Mouse (Mus musculus): ENCODE measurements around the gene Nacc2. TPM values are rescaled to one million over a fixed set of nuclear protein-coding genes. Genes with fewer than 3 reads are reported as not detected.

The Nacc2 gene
- polyA plus RNA-seq, 1 experiment from 2014 or later, result 8.2 TPM

DNA sequence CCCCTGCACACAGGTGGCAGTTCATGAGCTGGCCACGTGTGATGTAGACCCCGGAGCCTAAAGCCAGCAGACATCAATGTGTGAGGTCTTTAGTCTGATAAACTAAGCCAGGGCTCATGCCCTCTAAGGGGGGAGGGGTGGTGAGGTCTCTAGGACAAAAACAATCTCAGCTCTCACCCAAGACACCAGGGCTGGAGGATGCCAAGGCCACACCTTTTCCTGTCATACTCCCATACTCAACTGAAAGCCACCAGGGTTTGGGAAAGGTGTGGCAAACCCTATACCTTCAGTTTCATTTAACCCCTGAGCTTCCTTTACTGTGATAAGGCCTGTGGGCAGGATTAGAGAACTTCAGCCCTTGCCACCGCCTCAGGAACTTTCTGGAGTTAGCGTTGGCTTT, 60.8 kb downstream of the Nacc2 start:
- no peaks in the 10 kb centered on the region for H3K9me3 ChIP-seq (ENCODE audit: control insufficient read depth, low read length)
- H3K27me3 ChIP-seq (ENCODE audit: control insufficient read depth, insufficient read depth, low read length), result no peaks in the 10 kb centered on the region
- no peak overlapping the region for H3K4me2 ChIP-seq (ENCODE audit: low read length)
- ATAC-seq (ENCODE audit: low FRiP score, low TSS enrichment) (no peak), DNase-seq (no peak)
- peaks cover 6% of the 10 kb centered on the region; the same call in 1 of the 2 replicates for H3K36me3 ChIP-seq (ENCODE audit: control insufficient read depth, insufficient read depth, low read length)
- H3K27ac ChIP-seq (replicated peaks; ENCODE audit: low read depth, low read length), result no peak overlapping the region
- H3K4me3 ChIP-seq (replicated peaks; ENCODE audit: low read depth, low read length), result no peak overlapping the region
- H3K9ac ChIP-seq (replicated peaks; ENCODE audit: low read length), result no peak overlapping the region
- WGBS, result 81% methylated on average over 4 of the region's 4 CpGs
- H3K4me1 ChIP-seq (ENCODE audit: control insufficient read depth, insufficient read depth, low read length), result 0 out of 2 replicates have a peak, but pooled peaks cover 13% of the 10 kb centered on the region

DNA sequence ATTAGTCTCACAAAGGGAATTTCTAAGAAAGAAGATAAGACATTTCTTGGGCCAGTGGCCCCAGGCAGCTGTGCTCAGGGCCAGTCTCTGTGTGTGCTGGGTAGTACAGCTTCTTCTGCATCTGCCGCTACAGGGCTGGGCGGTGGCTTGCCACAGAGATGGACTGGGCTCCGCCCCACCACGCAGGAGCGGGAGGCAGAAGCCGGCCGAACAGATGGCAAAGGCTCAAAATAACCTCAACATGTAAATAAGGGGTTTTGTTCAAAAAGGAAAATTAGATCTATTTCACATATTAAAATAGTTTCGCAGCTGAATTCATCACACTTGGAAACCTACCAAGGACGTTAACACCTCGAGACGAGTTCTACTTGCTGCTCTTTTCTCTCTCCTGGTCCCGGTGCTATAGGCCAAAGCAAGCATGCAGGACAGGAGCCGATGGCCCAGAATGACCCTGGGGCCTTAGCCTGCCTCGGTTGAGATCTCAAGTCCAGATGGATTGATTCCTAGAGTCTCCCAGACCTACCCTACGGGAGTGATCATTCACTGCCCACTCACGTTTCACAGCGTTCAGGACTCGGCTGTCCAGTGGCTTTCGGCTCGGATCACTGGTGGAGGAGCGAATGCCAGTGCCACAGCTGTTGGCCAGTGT, 61.9 kb downstream of the Nacc2 start:
- DNase-seq (no peak), ATAC-seq (ENCODE audit: low FRiP score, low TSS enrichment) (no peak)
- Histone ChIP-seq H3K4me3 (replicated peaks; ENCODE audit: low read depth, low read length) (no peak overlapping the region), H3K9ac (replicated peaks; ENCODE audit: low read length) (no peak overlapping the region), H3K36me3 (ENCODE audit: control insufficient read depth, insufficient read depth, low read length) (peaks cover 6% of the 10 kb centered on the region; the same call in 1 of the 2 replicates), H3K4me1 (ENCODE audit: control insufficient read depth, insufficient read depth, low read length) (0 out of 2 replicates have a peak, but pooled peaks cover 6% of the 10 kb centered on the region), H3K27me3 (ENCODE audit: control insufficient read depth, insufficient read depth, low read length) (no peaks in the 10 kb centered on the region), H3K27ac (replicated peaks; ENCODE audit: low read depth, low read length) (no peak overlapping the region), H3K9me3 (ENCODE audit: control insufficient read depth, low read length) (no peaks in the 10 kb centered on the region), H3K4me2 (ENCODE audit: low read length) (no peak overlapping the region)
- WGBS, result 72% methylated on average over 21 of the region's 21 CpGs

DNA sequence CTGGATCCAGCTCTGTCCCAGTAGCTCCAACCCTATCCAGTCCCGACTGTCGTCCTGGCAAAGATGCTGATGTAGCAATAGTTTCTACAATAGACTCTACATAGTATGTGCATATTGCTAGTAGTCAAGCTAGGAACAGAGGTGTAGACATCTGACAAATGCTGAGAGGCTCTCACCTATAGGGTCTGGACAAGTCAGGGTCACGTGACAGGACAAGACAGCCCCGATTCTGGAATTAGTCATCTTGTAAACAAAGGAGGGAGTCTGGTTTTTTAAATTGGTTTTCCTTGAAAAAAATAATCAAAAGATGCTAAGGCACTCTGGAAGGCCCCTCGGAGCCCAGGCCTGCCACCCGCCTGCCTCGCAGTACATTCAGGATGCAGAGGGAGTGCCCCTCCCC, 66.0 kb downstream of the Nacc2 start:
- Histone ChIP-seq H3K4me1 (ENCODE audit: control insufficient read depth, insufficient read depth, low read length) (no peaks in the 10 kb centered on the region), H3K27me3 (ENCODE audit: control insufficient read depth, insufficient read depth, low read length) (no peaks in the 10 kb centered on the region), H3K27ac (replicated peaks; ENCODE audit: low read depth, low read length) (no peak overlapping the region), H3K9me3 (ENCODE audit: control insufficient read depth, low read length) (no peaks in the 10 kb centered on the region), H3K9ac (replicated peaks; ENCODE audit: low read length) (no peak overlapping the region), H3K4me2 (ENCODE audit: low read length) (no peak overlapping the region), H3K4me3 (replicated peaks; ENCODE audit: low read depth, low read length) (no peak overlapping the region), H3K36me3 (ENCODE audit: control insufficient read depth, insufficient read depth, low read length) (peaks cover 6% of the 10 kb centered on the region; the same call in 1 of the 2 replicates)
- DNase-seq, result no peak
- 88% methylated on average over 7 of the region's 7 CpGs for WGBS
- no peak for ATAC-seq (ENCODE audit: low FRiP score, low TSS enrichment)

DNA sequence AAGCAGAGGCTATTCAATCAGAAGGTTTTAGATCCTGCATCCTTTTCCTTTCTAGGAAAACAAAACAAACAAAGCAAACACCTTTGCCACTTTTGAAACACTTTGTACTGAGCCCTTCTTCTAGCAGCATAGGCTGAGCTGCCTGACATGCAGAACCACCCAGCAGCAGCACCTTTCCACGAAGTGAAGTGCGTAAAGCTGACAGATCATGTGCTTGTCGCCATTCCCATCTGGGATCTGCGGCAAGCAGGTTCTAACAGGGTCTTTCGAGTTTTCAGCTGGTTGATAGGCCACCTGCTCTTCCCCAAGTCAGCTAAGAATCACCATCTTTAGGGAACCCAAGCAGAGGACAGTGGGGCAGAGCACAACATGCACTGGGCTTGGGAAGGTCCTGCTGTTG, 66.8 kb downstream of the Nacc2 start:
- Histone ChIP-seq H3K36me3 (ENCODE audit: control insufficient read depth, insufficient read depth, low read length) (peaks cover 6% of the 10 kb centered on the region; the same call in 1 of the 2 replicates), H3K4me1 (ENCODE audit: control insufficient read depth, insufficient read depth, low read length) (no peaks in the 10 kb centered on the region), H3K4me2 (ENCODE audit: low read length) (no peak overlapping the region), H3K9ac (replicated peaks; ENCODE audit: low read length) (no peak overlapping the region), H3K27ac (replicated peaks; ENCODE audit: low read depth, low read length) (no peak overlapping the region), H3K27me3 (ENCODE audit: control insufficient read depth, insufficient read depth, low read length) (no peaks in the 10 kb centered on the region), H3K9me3 (ENCODE audit: control insufficient read depth, low read length) (no peaks in the 10 kb centered on the region), H3K4me3 (replicated peaks; ENCODE audit: low read depth, low read length) (no peak overlapping the region)
- WGBS, result 79% methylated on average over 5 of the region's 5 CpGs
- ATAC-seq (ENCODE audit: low FRiP score, low TSS enrichment) (no peak), DNase-seq (no peak)

GRCm38 (mm10) chr2:26055747-26056102, 67.3 kb downstream of the Nacc2 start:
- Histone ChIP-seq H3K9me3 (ENCODE audit: control insufficient read depth, low read length) (no peaks in the 10 kb centered on the region), H3K27me3 (ENCODE audit: control insufficient read depth, insufficient read depth, low read length) (no peaks in the 10 kb centered on the region), H3K4me2 (ENCODE audit: low read length) (no peak overlapping the region), H3K36me3 (ENCODE audit: control insufficient read depth, insufficient read depth, low read length) (peaks cover 6% of the 10 kb centered on the region; the same call in 1 of the 2 replicates), H3K4me1 (ENCODE audit: control insufficient read depth, insufficient read depth, low read length) (no peaks in the 10 kb centered on the region), H3K4me3 (replicated peaks; ENCODE audit: low read depth, low read length) (no peak overlapping the region), H3K27ac (replicated peaks; ENCODE audit: low read depth, low read length) (no peak overlapping the region), H3K9ac (replicated peaks; ENCODE audit: low read length) (no peak overlapping the region)
- no peak for ATAC-seq (ENCODE audit: low FRiP score, low TSS enrichment)
- 56% methylated on average over 2 of the region's 2 CpGs for WGBS
- DNase-seq, result no peak

DNA sequence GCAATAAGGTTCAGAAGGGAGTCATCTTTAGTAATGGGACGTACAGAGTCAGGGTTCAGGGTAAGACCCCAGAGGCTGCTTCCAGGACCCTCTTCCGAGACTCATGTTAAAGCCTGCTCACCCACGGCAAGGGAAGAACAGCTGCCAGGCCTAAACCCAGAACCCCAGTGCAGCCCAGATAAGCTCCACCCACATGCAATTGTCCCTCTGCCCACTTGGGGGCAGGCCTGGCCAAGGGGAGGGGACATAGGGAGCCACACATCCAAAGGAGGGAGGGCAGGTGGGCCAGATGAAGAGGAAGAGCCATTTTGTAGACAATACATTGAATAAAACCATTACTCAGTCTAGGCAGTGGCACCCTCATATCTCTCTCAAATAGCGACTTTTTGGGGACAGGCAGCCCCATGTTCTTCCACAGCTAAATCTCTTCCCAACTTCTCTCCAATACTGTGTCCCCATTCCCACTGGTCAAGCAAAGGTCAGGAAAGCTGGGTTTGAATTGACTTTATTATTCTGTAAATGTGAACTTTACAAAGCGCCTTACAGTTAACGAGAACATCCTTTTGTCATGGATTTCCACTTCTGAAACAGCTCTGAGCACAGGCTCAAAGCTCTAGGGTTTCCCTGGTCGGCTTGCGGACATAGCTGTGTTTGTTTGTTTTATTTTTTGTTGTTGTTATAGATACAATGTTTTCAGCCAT, 67.8 kb downstream of the Nacc2 start:
- no peaks in the 10 kb centered on the region for H3K27me3 ChIP-seq (ENCODE audit: control insufficient read depth, insufficient read depth, low read length)
- ATAC-seq (ENCODE audit: low FRiP score, low TSS enrichment), result peak; percentile 53; the same call in 1 of the 2 replicates
- no peak overlapping the region for H3K9ac ChIP-seq (replicated peaks; ENCODE audit: low read length)
- no peaks in the 10 kb centered on the region for H3K9me3 ChIP-seq (ENCODE audit: control insufficient read depth, low read length)
- WGBS, result 36% methylated on average over 8 of the region's 8 CpGs
- no peak overlapping the region for H3K4me2 ChIP-seq (ENCODE audit: low read length)
- no peak overlapping the region for H3K27ac ChIP-seq (replicated peaks; ENCODE audit: low read depth, low read length)
- H3K36me3 ChIP-seq (ENCODE audit: control insufficient read depth, insufficient read depth, low read length), result peaks cover 6% of the 10 kb centered on the region; the same call in 1 of the 2 replicates
- no peak overlapping the region for H3K4me3 ChIP-seq (replicated peaks; ENCODE audit: low read depth, low read length)
- no peaks in the 10 kb centered on the region for H3K4me1 ChIP-seq (ENCODE audit: control insufficient read depth, insufficient read depth, low read length)
- peak; percentile 81 for DNase-seq

- ATAC-seq (ENCODE audit: low FRiP score, low TSS enrichment) (no peak), DNase-seq (no peak)
- H3K9me3 ChIP-seq (ENCODE audit: control insufficient read depth, low read length), result no peaks in the 10 kb centered on the region
- no peak overlapping the region for H3K4me2 ChIP-seq (ENCODE audit: low read length)
- H3K36me3 ChIP-seq (ENCODE audit: control insufficient read depth, insufficient read depth, low read length), result no peaks in the 10 kb centered on the region
- H3K27me3 ChIP-seq (ENCODE audit: control insufficient read depth, insufficient read depth, low read length), result no peaks in the 10 kb centered on the region
- H3K4me3 ChIP-seq (replicated peaks; ENCODE audit: low read depth, low read length), result no peak overlapping the region
- H3K9ac ChIP-seq (replicated peaks; ENCODE audit: low read length), result no peak overlapping the region
- H3K4me1 ChIP-seq (ENCODE audit: control insufficient read depth, insufficient read depth, low read length), result no peaks in the 10 kb centered on the region
- 55% methylated on average over 4 of the region's 4 CpGs for WGBS
- no peak overlapping the region for H3K27ac ChIP-seq (replicated peaks; ENCODE audit: low read depth, low read length)
Observed at GRCm38 (mm10) chr2:26052806-26053205, 70.2 kb downstream of the Nacc2 start.

DNA sequence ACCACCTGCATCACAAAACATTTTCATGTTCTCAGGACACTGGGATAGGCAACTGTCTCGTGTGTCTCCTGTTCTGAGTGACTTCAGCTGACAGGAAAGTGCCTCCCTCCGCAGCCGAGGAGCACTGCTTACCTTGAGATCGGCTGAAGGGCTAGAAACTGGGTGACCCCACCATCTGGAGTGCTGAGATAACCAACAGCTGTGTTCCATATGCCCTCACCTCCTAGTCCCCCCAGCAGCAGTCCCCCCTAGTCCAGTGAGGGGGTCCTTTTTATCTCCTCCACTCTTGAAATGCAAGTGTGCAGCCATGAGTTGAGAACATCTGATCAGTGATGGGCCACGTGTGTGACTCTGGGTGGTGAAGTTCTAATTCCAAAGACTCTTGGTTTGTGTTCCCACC, 74.2 kb downstream of the Nacc2 start:
- no peak overlapping the region for H3K9ac ChIP-seq (replicated peaks; ENCODE audit: low read length)
- 80% methylated on average over 5 of the region's 5 CpGs for WGBS
- H3K9me3 ChIP-seq (ENCODE audit: control insufficient read depth, low read length), result no peaks in the 10 kb centered on the region
- H3K27me3 ChIP-seq (ENCODE audit: control insufficient read depth, insufficient read depth, low read length), result no peaks in the 10 kb centered on the region
- H3K4me3 ChIP-seq (replicated peaks; ENCODE audit: low read depth, low read length), result no peak overlapping the region
- ATAC-seq (ENCODE audit: low FRiP score, low TSS enrichment) (no peak), DNase-seq (no peak)
- H3K36me3 ChIP-seq (ENCODE audit: control insufficient read depth, insufficient read depth, low read length), result no peaks in the 10 kb centered on the region
- H3K27ac ChIP-seq (replicated peaks; ENCODE audit: low read depth, low read length), result no peak overlapping the region
- no peaks in the 10 kb centered on the region for H3K4me1 ChIP-seq (ENCODE audit: control insufficient read depth, insufficient read depth, low read length)
- no peak overlapping the region for H3K4me2 ChIP-seq (ENCODE audit: low read length)

DNA sequence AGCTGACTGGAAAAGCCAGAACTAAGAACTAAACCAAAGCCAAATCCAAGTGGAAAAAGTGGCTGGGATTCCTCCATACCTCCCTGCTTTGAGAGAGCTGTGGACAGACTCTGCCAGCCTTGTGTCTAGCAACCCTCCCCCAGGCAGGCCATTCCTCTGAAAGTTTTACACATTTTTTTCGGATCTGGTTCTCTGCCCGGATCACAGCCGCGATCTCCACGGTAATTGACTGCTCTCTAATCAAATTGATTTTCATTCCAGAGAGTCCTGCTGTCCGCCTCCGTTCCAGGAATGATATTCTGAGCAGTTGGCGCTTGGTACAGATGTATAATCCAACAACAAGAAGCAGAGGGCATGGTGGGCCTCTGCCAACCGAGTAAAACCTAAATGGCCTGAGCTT, 78.8 kb downstream of the Nacc2 start:
- Histone ChIP-seq H3K27me3 (ENCODE audit: control insufficient read depth, insufficient read depth, low read length) (no peaks in the 10 kb centered on the region), H3K9me3 (ENCODE audit: control insufficient read depth, low read length) (no peaks in the 10 kb centered on the region), H3K9ac (replicated peaks; ENCODE audit: low read length) (no peak overlapping the region), H3K36me3 (ENCODE audit: control insufficient read depth, insufficient read depth, low read length) (no peaks in the 10 kb centered on the region), H3K4me2 (ENCODE audit: low read length) (no peak overlapping the region), H3K4me1 (ENCODE audit: control insufficient read depth, insufficient read depth, low read length) (no peaks in the 10 kb centered on the region), H3K27ac (replicated peaks; ENCODE audit: low read depth, low read length) (no peak overlapping the region), H3K4me3 (replicated peaks; ENCODE audit: low read depth, low read length) (no peak overlapping the region)
- WGBS, result 85% methylated on average over 9 of the region's 9 CpGs
- no peak for ATAC-seq (ENCODE audit: low FRiP score, low TSS enrichment)
- no peak for DNase-seq
